Mouse (Mus musculus): ENCODE results near the gene Ppwd1. TPM values are rescaled to one million over a fixed set of nuclear protein-coding genes. Genes with fewer than 3 reads are reported as not detected.

The Ppwd1 gene
- polyA plus RNA-seq (2017; shearing (Covaris generic)), result 10 to 100 TPM in 1 of 2 experiments, 1 to 10 TPM in 1; 6.2 to 11.0 TPM

DNA sequence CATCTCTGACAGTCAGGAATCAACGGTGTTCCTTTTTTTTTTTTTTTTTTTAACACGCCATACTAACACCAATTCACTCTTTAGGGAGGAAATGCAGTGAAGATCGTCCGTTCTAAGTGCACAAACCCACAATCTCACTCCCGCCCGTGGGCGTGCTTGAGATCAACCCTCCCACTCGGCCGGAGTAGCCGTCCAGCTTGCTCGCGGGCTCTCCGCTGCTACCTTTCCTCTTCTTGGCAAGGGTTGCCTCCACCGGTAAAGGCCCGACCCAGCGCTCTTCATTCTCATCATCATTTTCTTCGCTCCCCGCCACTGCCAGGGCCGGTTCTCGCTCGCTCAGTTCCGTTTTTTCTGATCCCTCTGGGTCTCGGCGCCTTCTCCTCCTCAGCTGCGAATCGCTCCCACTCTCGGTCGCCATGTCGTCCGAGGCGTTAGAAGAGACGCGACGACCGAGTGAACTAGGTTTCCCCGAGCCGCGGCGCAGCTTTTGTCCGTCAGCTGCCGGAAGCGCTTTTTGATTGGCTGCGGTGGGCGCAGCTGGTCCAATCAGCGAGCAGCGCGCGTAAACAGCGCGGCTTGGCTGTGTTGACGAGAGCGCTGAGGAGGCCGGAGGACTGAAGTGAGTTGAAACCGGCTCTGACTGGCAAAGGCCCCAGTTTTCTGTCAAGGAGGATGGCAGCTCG is at the start of gene Ppwd1, which contains the start of gene Cenpk:
TSS of gene Ppwd1 (minus strand) at position 460 of the 683 bp plus-strand sequence.
TSS of gene Cenpk (plus strand) at position 228 of the 683 bp plus-strand sequence.

DNA sequence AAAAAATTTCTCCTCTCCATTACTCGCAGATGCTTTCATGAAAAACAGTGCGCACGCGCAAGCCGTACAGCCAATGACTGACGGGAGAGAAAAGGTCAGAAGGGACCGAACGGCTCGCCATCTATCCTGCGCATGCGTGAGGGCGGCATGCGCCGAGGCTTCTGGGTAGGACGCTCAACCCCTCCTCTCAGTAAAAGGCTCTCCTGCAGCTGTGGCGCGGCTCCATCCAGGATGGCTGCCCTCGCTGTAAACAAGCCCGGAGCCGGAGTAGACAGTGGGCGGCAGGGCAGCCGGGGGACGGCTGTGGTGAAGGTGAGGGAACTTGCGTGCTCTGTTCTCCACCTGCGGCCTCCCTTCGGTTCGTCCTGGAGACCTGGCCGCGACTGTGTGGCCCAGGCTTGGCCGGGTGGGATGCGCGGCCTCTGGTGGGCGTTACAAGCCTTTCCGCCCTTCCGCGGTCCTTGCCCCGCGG is 50.0 kb downstream of the Ppwd1 start, which contains the start of gene Trim23:
TSS of gene Trim23 (plus strand) at position 148 of the 472 bp plus-strand sequence.

DNA sequence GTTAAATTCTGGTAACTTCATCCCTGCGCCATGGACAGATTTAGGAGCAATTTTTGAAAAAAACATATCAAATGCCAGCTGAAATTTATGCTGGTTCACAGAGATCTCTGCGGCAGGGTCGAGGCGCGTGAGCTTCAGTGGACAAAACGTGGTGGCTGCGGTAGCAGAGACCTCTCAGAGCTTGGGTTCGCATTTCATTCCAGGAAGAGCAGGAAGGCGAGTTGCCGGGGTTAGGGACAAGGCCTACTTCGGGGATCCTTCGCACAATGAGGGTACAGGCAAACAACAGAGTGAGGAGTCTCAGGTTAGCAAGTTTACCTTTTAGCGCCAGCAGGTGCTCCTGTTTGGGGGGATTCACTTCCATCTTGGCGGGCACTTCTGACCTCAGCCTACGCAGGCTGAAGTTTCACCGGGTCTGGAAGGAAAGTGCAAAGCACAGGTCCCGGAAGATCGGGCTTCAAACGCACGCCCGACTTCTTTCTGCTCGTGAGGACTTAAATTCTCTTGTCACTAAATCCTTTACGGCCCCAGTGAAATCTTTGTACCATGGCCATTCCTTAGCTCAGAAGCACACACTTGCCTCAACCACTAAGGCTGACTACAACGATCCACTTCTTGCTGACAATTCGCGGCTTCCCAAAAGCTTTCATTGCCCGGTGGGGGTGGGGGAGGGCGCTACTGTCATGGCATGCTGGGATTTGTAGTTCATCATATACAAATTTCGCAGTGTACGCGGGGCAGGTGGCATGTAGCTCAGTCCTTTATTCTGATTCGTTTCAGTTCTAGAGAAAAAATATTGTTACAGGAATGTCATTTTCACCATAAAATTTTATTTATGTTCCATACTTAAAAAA is 50.6 kb downstream of the Ppwd1 start, which contains the start of gene Trappc13:
TSS of gene Trappc13 (minus strand) at position 674 of the 854 bp plus-strand sequence.

Other genes with a start within 250 kb of the Ppwd1 start
- gene Nln, start 119.2 kb downstream of the Ppwd1 start, polyA plus RNA-seq (2017; shearing (Covaris generic)), result 10 to 100 TPM; 12.3 to 13.8 TPM
- gene Sgtb, start 119.1 kb downstream of the Ppwd1 start, polyA plus RNA-seq (2017; shearing (Covaris generic)), result under 1 TPM; 0.39 to 0.48 TPM
- 10 to 100 TPM; 42.2 to 44.9 TPM for gene Trappc13, start 50.4 kb downstream of the Ppwd1 start, polyA plus RNA-seq (2017; shearing (Covaris generic))
- 10 to 100 TPM; 13.1 to 16.1 TPM for gene Trim23, start 50.0 kb downstream of the Ppwd1 start, polyA plus RNA-seq (2017; shearing (Covaris generic))
- gene Cenpk, start 232 bp downstream of the Ppwd1 start, polyA plus RNA-seq (2017; shearing (Covaris generic)), result 1 to 10 TPM; 1.7 to 2.7 TPM
- 10 to 100 TPM in 1 of 2 experiments, 1 to 10 TPM in 1; 8.5 to 28.7 TPM for gene Adamts6, start 59.0 kb upstream of the Ppwd1 start, polyA plus RNA-seq (2017; shearing (Covaris generic))

Measured in inflammation-experienced regulatory T-cells (primary cell).